Mouse (Mus musculus): ENCODE results near the gene Afmid.

The Afmid gene

DNA sequence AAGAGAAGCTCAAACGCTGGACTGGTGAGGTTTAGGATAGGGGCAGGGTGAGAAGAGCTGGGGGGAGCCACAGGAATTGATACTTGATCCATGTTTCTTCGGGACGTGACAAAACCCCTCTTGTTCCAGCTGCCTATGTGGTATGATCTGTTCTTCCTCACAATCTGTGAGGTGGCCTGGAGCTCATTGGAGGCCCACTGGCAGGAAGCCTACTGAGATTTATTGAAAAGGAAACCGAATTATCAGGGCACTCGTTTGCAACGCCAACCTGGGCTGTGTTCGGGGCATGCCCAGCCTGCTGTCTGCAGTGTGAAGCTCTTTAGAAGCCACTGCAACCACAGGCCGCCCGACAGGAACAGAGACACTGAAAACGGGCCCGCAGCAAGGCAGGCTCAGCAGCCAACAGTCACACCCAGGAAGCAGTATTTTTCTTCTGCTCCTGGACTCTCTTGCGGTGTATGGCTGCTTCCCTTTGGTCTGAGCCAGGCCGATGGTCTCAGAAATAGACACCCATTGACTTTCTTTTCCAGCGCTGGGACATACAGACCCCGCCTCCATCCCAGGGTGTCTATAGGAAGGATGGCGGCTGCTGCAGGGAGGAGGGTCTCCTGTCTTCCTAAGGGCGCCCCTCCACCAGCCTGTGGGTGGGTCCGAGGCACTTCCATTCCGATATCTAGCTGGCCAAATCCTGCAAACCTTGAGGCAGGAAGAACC, 22.7 kb downstream of the Afmid start:
- peak; percentile 47 to 57 for DNase-seq (ENCODE audit: low read depth in 2 of 2, low spot score in 2 of 2)

DNA sequence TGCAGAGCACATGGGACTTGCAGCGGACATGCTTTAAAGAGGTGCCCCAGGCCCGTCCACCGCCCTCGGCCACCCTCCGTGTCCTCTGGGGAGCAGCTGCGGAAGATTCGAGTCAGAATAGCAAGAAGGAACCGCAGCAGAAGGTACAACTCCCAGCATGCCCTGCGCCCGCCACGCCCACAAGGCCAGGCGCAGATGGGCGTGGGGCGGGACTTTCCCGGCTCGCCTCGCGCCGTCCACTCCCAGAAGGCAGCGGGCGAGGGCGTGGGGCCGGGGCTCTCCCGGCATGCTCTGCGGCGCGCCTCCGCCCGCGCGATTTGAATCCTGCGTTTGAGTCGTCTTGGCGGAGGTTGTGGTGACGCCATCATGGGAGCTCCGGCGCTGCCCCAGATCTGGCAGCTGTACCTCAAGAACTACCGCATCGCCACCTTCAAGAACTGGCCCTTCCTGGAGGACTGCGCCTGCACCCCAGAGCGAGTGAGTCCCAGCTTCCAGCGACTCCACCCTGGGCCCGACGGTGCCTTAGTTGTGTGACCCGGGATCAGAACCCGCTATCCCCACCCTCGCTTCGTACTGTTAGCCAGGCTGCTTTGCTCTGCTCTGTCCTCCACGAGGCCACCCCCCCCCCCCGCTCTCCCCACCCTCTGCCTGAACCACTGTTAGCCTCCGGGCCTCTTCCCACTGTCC, 23.4 kb downstream of the Afmid start, which contains the start of gene Birc5:
Gene Birc5 (plus strand): TSS at position 267 of the 687 bp plus-strand sequence.
- peak; percentile 94 to 97 for DNase-seq (ENCODE audit: low read depth in 2 of 2, low spot score in 2 of 2)

DNA sequence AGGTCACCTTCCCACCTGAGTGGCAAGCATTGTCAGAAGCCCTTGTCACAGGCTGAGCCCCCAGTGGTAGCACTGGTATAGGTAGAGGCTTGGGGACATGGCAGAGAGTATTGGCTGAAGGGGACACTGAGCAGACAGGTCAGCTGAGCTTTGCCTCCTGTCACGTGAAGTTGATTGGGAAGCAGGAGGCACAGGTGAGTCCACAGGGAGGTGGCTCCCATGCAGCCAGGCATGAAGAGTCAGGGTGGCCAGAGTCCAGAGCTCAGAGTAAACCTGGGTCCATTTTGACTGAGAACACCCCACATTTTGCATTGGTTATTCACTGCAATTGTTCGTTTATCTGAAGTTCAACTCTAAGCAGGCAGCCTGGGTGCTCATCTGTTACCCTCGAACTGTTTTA, 27.2 kb downstream of the Afmid start:
- DNase-seq (ENCODE audit: low read depth in 2 of 2, low spot score in 2 of 2) = no peak

DNA sequence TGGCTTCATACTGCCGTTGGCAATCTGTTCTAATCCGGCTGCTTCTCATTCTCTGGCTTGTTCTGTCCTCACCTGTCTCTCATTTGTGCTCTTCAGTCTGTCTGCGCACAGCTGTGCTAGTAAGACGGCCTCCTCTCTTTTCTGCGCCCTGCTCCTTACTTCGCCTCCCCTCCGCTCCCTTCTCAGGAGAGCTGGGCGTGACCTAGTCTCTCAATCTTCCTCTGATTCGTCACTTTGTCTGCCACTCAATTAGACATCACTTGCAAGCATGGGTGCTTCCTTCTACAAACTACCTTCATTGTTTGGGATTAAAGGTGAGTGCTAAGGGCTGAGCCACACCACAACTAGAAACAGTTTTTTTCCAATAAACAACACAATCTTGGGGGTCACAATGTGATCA, 28.5 kb downstream of the Afmid start:
- DNase-seq (ENCODE audit: low read depth in 2 of 2, low spot score in 2 of 2) = no peak

DNA sequence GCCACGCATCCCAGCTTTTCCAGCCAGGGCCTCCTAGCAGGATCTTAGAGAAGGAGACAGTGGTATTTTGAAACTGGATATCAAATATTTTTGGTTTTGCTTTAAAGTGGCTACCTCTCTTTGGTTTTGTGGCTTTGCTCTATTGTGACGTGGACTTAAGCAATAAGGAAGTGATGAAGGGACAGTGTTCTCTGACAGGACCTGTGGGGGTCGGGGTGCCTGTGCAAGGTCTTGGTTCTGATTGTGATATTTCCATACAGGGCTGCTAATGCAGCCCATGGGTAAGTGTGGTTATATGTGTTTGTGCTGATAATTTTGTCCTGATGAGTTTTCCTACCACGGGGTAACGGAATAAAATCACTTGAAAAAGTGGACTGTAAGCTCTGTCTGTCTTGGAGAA, 29.6 kb downstream of the Afmid start:
- no peak for DNase-seq (ENCODE audit: low read depth in 2 of 2, low spot score in 2 of 2)

DNA sequence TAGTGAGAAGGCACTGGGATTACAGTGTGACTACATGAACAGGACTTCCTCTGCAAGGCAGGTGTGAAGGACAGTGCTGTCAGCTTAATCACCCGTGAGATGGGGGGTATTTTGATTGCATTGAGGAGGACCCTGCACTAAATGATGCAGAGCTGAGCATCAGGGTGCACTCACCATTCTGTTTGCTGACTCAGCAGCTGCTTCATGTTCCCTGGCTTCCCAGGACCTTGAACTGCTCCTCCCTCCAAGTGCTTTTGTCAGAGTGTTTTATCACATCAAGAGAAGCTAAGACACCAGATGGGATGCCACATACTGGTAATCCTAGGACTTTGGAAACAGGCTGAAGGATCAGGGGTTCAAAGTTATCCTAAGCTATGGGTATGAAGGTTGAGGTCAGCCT, 30.3 kb downstream of the Afmid start:
- no peak for DNase-seq (ENCODE audit: low read depth in 2 of 2, low spot score in 2 of 2)

DNA sequence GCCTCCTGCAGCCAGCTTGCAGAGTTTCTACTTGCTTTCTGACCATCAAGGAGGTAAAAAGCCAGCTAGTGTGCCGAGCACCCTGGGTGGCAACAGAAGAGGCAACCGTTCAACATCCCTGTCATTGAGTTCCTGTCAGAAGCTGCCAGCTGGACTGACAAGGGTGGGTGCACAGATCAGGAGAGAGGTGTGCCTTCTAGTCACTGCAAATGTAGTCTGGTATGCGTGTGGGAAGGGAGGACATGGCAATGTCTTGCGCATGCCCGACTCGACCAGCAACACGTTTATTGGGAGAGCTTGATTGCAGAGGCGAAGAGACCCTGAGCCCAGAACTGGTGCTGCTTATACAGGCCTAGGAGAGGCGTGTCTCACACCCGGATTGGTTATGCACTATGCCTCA, 31.7 kb downstream of the Afmid start:
- DNase-seq (ENCODE audit: low read depth in 2 of 2, low spot score in 2 of 2) = no peak

DNA sequence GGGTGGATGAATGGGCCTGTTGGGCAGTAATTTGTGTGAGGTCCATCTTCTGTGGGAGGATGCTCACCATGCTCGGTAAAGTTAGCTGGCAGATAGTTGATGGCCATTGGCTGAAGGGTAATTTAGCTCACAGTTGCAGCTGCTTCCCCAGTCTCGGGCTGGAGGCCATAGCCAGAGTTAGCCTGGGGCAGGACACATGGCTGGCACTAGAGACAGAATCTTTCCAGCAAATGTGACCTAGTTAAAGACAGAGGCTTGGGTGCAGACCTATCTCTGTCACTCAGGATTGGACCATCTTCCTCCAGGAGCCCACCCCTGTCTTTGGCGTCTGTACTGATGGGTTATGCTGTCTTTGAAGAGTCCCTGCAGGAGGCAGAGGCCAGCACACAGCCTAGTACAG, 32.7 kb downstream of the Afmid start:
- no peak for DNase-seq (ENCODE audit: low read depth in 2 of 2, low spot score in 2 of 2)

DNA sequence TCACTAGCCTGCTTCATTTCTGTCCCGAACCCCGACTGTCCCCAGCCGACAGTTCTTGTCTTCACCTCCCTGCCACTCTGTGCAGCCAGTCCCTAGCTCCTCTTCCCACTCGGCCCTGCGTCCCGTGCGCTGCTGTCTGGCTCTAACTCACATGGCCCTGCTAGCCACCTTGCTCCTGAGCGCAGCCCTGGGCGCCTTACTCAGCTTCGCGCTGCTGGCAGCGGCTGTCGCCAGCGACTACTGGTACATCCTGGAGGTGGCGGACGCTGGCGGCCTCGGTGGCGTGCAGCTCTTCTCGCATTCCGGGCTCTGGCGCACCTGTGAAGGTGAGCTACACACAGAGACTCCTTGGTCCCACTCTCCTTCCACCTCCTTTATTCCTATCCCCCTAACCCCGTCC, 34.9 kb downstream of the Afmid start, which contains the start of gene Tmem235:
Gene Tmem235 (plus strand): TSS at position 152 of the 400 bp plus-strand sequence.
- peak in 1 of 2 experiments; percentile 22 for DNase-seq (ENCODE audit: low read depth in 2 of 2, low spot score in 2 of 2)

DNA sequence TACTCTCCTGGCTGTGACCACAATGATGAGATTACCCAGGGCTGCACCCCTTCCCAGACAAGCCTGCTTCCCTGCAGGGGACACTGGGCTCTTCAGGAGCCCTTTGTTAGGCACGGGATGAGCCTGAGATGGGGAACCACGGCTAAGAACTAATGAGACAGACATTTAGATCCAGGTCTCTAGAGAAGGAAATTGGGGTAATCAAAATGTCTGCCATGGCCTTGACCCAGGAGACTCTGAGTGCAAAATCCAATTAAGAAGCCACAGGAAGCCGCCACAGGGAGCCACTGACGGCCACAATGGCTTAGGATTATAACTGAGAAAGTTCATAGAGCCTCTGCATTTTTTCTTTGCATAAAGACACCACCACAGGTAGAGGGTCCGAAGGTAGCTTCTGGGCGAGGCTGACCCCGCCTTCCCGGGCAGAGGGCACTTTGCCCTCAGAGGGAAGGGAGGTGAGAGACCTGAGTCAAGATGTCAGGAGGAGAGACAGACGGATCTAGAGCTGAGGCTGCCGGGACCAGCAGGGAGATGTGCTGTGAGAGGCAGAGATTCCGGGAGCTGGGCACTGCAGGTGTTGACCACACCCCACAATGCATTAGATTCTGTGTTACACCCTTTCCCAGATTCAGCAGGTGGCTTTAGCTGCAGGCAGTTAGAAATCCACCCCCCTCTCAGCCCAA, 37.6 kb downstream of the Afmid start:
- DNase-seq (ENCODE audit: low read depth in 2 of 2, low spot score in 2 of 2) = no peak

DNA sequence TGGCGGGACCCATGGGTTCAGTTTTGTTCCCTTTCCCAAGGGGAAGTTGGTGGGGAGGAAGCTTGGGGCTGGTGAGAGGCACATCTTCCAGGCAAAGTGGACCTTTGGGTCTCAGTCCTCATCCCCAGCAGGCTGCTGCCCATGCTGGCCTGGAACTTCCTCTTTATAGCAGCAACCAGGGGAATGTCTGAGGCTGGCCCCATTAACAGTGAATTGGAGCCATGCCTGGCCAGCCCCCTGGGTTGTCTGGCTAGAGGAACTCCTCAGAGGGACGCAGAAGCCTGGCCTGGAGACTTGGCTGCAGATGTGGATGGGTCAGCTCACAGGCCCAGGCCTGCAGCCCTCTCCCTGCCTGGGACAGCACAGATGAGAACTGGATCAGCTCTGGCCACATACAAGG, 39.1 kb downstream of the Afmid start:
- DNase-seq (ENCODE audit: low read depth in 2 of 2, low spot score in 2 of 2) = no peak

DNA sequence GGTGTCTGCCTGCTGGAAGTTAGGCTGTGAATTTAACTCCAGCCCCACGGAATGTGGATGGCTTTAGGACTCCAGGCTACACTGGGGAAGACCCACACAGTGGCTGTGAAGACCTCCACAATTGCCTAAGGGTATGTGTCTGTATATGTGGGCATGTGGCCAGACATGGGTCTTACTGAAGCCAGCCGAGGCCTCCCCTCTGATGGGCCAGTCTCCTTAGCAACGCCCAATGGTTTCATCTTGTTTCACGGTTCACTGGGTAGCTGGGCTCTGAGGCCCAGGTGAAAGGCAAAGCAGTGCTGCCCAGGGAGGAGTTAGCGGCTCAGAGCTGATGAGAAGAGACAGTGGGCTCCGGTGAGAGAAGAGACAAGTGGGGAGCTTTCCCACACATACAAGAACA, 40.3 kb downstream of the Afmid start:
- DNase-seq (ENCODE audit: low read depth in 2 of 2, low spot score in 2 of 2) = no peak

DNA sequence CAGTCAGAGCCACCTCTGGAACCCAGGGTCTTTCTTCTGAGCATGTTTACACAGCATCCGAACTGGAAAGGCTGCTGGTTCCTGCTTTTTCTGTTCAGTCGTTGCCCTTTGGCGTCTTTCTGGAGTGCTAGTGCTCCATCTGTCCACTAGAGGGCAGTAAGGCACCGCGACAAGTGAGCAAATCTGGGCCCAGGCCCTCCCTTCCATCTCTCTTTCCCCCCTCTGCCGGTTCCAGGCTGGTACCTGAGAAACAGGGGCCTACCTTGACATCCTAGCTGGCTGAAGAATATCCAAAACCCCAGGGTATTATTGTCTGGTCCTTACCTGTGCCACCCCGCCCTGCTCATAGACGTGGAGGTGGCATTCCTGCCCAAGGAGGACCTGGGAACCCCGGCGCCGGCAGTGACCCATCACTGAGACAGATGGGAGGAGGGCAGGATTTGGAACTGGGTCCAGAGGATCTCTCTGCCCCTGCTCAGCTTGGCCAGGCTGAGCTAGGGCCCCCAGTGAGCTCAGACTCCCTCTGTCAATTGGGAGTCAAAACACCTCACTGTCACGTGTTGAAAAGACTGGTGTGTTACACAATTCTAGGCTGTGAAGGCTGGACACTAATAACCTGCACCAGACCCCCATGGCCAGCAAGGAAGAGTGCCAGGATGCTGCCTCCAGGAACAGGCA, 45.1 kb downstream of the Afmid start:
- peak; percentile 77 to 83 for DNase-seq (ENCODE audit: low read depth in 2 of 2, low spot score in 2 of 2)

DNA sequence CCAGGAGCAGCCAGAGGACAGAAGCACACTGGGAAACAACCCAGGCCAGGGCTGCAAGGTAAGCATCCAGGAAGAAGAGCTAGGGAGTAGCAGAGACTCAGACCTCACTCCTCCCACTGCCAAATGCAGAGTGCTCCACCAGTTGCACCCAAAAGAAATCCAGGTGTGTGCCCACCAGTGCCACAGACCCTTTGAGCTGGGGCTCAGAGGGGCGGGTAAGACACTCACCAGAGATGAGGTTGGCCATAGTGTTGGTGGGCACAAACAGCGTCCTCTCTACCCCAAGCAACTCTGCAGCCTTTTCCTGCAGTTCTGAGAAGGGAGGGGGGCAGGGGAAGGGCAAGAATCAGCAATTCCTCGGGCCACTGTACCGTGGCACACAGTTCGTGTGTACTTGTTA, 45.7 kb downstream of the Afmid start:
- no peak for DNase-seq (ENCODE audit: low read depth in 2 of 2, low spot score in 2 of 2)

DNA sequence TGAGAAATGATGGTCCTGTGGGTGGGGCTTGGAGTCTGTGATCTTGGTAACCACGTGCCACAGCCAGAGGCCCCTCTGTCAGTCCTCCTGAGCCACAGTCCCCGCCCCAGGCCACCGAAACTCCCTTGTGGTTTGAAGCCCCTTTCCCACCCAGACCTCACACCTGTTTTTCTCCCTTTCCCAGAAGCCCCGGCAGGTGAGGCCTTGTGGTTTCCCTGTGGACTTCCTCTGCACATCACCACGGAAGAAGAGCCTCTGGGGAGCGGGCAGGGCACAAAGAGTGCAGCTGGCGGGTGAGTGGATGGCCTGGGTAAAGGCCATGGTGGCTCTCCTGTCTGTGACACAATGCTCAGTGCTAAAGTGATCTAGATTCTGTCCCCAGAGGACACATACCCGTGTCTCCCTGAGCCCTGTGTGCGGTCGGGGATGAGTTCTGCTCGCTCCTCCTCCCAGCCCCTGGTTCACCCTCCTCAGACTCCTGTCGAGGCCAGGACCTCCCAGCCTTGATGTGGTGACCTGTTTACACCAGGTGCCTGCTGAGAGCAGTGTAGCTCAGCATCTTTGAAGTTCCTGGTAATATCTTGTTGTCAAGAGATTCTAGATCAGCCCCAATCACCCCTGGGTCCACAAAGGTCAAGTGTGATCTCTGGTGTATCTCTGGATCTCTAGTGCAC, 46.3 kb downstream of the Afmid start:
- DNase-seq (ENCODE audit: low read depth in 2 of 2, low spot score in 2 of 2) = peak; percentile 87 to 88

DNA sequence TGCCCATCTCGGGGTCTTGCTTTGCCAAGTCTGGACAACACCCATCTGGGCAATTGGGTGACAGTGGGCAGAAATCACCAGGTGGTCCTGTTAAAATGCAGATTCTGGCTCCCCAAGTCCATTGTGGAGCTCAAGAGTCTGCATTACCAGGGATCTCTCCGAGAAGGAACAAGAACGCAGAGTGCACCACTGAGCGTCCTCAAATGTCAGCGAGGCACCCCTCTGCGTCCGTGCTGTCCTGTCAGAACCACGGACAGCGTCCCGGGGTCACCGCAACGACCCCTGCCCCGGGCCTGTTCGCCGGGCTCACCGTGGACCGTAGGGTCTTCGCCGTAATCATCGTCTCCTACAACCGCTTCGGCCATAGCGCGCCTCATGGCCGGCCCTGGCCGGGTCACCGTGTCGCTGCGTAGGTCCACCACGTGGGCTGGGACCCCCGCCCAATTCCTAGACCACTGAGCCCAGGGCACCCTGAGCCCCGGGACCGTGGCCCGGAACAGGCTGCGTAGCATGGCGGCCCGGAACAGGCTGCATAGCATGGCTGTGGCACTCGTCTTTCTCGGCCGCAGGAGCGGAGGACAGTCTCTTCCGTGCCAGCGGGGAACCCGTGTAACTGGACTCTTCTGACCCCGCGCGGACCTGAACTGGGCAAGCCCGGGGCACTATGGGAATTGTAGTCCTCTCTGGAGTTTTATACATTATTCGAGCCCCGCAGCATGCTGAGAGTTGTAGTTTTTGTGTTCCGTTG, 47.3 kb downstream of the Afmid start, which contains the start of gene Tha1:
Gene Tha1 (minus strand): TSS at position 621 of the 748 bp plus-strand sequence.
- peak; percentile 27 to 30 for DNase-seq (ENCODE audit: low read depth in 2 of 2, low spot score in 2 of 2)

DNA sequence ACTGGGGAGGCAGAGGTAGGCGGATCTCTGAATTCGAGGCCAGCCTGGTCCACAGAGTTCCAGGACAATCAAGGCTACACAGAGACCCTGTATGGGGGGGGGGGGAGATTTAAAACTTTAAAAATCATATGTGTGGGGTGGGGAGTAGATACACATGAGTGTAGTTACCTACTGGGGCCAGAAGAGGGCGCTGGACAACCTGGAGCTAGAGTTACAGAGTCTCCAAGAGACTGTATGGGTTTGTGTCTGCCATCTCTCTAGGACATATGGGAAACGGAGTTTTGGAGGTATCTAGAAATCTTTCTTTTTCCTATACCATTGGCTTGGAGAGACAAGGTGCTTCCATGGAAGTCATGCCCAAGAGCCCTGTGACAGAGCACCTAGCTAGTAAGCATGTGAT, 48.7 kb downstream of the Afmid start:
- DNase-seq (ENCODE audit: low read depth in 2 of 2, low spot score in 2 of 2) = peak in 1 of 2 experiments; percentile 32

DNA sequence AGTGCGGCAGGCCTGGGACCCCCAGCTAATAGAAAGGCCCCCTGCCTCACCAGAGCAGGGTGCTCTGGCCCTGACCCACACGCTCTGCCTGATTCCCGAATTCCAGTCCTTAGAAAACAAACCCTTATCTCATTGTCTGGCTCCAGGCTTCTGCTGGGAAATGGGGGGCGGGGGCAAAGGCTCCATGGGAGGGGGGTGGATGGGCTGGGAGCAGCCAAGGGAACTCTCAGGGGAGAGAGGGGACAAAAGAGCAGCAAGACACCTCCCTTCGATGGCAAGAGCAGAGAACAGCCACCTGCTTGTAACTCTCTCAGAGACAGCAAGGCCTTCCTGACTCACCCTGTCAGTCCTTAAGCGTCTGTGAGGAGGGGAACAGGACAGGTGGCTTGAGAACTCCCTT, 50.0 kb downstream of the Afmid start:
- no peak for DNase-seq (ENCODE audit: low read depth in 2 of 2, low spot score in 2 of 2)

DNA sequence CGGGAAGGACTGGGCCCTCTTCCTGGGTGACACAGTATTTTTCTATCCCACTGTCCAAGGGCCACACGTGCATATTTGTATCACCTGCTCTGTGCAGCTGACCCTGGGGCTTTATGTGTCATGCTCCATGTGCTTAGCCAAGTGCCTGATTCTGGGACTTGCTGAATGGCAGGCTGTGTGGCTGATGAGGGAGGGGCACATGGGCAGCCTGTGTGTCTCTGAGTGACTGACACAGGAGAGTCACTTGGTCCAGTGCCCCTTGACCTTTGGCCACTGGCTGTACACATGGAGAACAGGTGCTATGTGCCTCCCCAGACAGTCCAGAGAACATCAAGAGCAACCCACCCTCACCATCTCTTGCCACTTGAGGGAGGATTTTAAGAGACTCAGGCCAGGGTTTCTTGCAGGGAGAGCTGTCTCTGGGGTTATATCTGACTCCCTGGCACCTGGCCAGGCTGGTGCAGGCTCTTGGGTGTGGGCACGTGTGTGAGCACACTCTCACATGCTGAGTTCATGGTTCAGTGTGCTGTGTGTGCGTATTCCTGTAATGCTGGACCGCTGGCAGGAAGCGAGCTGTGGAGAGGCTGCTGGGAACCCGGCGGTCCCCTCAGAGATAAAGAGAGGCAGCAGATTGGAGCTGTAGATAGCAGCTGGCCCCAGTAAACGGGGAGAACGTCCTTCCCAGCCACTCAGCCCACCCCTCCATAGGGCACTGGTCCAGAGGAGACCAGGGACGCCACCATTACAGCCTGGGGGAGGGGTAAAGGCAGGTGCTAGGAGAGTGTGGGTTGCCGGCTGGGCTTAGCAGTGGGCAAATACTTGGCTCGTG, 52.4 kb downstream of the Afmid start:
- DNase-seq (ENCODE audit: low read depth in 2 of 2, low spot score in 2 of 2) = peak; percentile 66 to 76

All from CD8-positive naive resting alpha-beta T cell, adult 2 months (primary cell).